Mouse (Mus musculus) megakaryocyte, embryonic 14.5 days (primary cell): ENCODE data around the gene Cldn19.

Experiments used
- FLI1 ChIP-seq: IDR thresholded peaks from 2 replicates; pipeline ENCODE4 v1.6.1; 2012; ENCODE audit warnings: low read length, inconsistent platforms, mixed read lengths
- GATA1 ChIP-seq: IDR thresholded peaks from 3 replicates; pipeline ENCODE4 v1.6.1; 2012; ENCODE audit warnings: mixed read lengths, low read length, inconsistent platforms, borderline replicate concordance

GRCm38 (mm10) chr4:119232410-119233255 is 22.6 kb upstream of the Cldn19 start, which contains the start of the genes AU022252 and P3h1:
- TF ChIP-seq GATA1 (no peak), FLI1 (no peak)
